Mouse (Mus musculus): ENCODE measurements at regions not wholly inside any gene's neighbourhood (a gene's known extent, or its start where the extent isn't known, plus 50 kb on each side); places are given as distances from the start of the nearest gene placed in this dataset.

GRCm38 (mm10) chr2:170253681-170254440, 106.0 kb upstream of the Zfp217 start:
- no peaks in the 10 kb centered on the region for H3K36me3 ChIP-seq (ENCODE audit: insufficient read depth, low read length)
- 53% methylated on average over 9 of the region's 9 CpGs for WGBS
- no peak for TF ChIP-seq CTCF (IDR thresholded peaks at IDR 0.05)
- no peak for TF ChIP-seq EP300 (IDR thresholded peaks at IDR 0.05)
- H3K27ac ChIP-seq (ENCODE audit: low read length): no peak overlapping the region
- ATAC-seq (no peak), DNase-seq (ENCODE audit: low spot score) (no peak)
- no peak overlapping the region for H3K4me2 ChIP-seq (replicated peaks; ENCODE audit: low read depth, low read length)
- H3K4me3 ChIP-seq (ENCODE audit: low read depth, low read length): no peak overlapping the region
- H3K9me3 ChIP-seq (ENCODE audit: low read length): no peaks in the 10 kb centered on the region
- no peak overlapping the region for H3K9ac ChIP-seq (replicated peaks; ENCODE audit: low read depth)
- no peaks in the 10 kb centered on the region for H3K27me3 ChIP-seq (replicated peaks; ENCODE audit: insufficient read depth, low read length)
- H3K4me1 ChIP-seq (ENCODE audit: insufficient read depth, low read depth, low read length): no peaks in the 10 kb centered on the region

- no peak overlapping the region for H3K4me3 ChIP-seq (ENCODE audit: low read depth, low read length)
- no peaks in the 10 kb centered on the region for H3K27me3 ChIP-seq (replicated peaks; ENCODE audit: insufficient read depth, low read length)
- ATAC-seq (peak; percentile 37; the same call in 1 of the 2 replicates), DNase-seq (ENCODE audit: low spot score) (peak; percentile 77)
- no peak for TF ChIP-seq EP300 (IDR thresholded peaks at IDR 0.05)
- H3K27ac ChIP-seq (ENCODE audit: low read length): no peak overlapping the region
- no peaks in the 10 kb centered on the region for H3K9me3 ChIP-seq (ENCODE audit: low read length)
- H3K9ac ChIP-seq (replicated peaks; ENCODE audit: low read depth): no peak overlapping the region
- WGBS: 59% methylated on average over 14 of the region's 14 CpGs
- no peaks in the 10 kb centered on the region for H3K4me1 ChIP-seq (ENCODE audit: insufficient read depth, low read depth, low read length)
- H3K4me2 ChIP-seq (replicated peaks; ENCODE audit: low read depth, low read length): no peak overlapping the region
- no peaks in the 10 kb centered on the region for H3K36me3 ChIP-seq (ENCODE audit: insufficient read depth, low read length)
These were observed 104.5 kb upstream of the Zfp217 start for GRCm38 (mm10) chr2:170252255-170253034.

GRCm38 (mm10) chr2:170250680-170251079, 102.8 kb upstream of the Zfp217 start:
- TF ChIP-seq CTCF (IDR thresholded peaks at IDR 0.05) (peak; percentile 30), EP300 (IDR thresholded peaks at IDR 0.05) (no peak)
- no peaks in the 10 kb centered on the region for H3K27me3 ChIP-seq (replicated peaks; ENCODE audit: insufficient read depth, low read length)
- H3K9me3 ChIP-seq (ENCODE audit: low read length): no peaks in the 10 kb centered on the region
- H3K4me1 ChIP-seq (ENCODE audit: insufficient read depth, low read depth, low read length): no peaks in the 10 kb centered on the region
- DNase-seq (ENCODE audit: low spot score) (no peak), ATAC-seq (no peak)
- WGBS: 91% methylated on average over 2 of the region's 2 CpGs
- H3K4me3 ChIP-seq (ENCODE audit: low read depth, low read length): no peak overlapping the region
- no peak overlapping the region for H3K4me2 ChIP-seq (replicated peaks; ENCODE audit: low read depth, low read length)
- H3K9ac ChIP-seq (replicated peaks; ENCODE audit: low read depth): no peak overlapping the region
- H3K36me3 ChIP-seq (ENCODE audit: insufficient read depth, low read length): no peaks in the 10 kb centered on the region
- H3K27ac ChIP-seq (ENCODE audit: low read length): no peak overlapping the region

- H3K4me1 ChIP-seq (ENCODE audit: insufficient read depth, low read depth, low read length): no peaks in the 10 kb centered on the region
- no peak for TF ChIP-seq EP300 (IDR thresholded peaks at IDR 0.05)
- peak; percentile 12; the same call in 1 of the 2 replicates for TF ChIP-seq CTCF (IDR thresholded peaks at IDR 0.05)
- ATAC-seq: peak; percentile 67
- no peaks in the 10 kb centered on the region for H3K27me3 ChIP-seq (replicated peaks; ENCODE audit: insufficient read depth, low read length)
- H3K27ac ChIP-seq (ENCODE audit: low read length): no peak overlapping the region
- H3K9ac ChIP-seq (replicated peaks; ENCODE audit: low read depth): no peak overlapping the region
- no peaks in the 10 kb centered on the region for H3K9me3 ChIP-seq (ENCODE audit: low read length)
- peak; percentile 69 for DNase-seq (ENCODE audit: low spot score)
- H3K4me2 ChIP-seq (replicated peaks; ENCODE audit: low read depth, low read length): no peak overlapping the region
- no peaks in the 10 kb centered on the region for H3K36me3 ChIP-seq (ENCODE audit: insufficient read depth, low read length)
- H3K4me3 ChIP-seq (ENCODE audit: low read depth, low read length): no peak overlapping the region
- WGBS: 43% methylated on average over 11 of the region's 11 CpGs
These were observed 100.0 kb upstream of the Zfp217 start for GRCm38 (mm10) chr2:170247702-170248445.

- TF ChIP-seq EP300 (IDR thresholded peaks at IDR 0.05): no peak
- no peak for TF ChIP-seq CTCF (IDR thresholded peaks at IDR 0.05)
- H3K27ac ChIP-seq (ENCODE audit: low read length): no peak overlapping the region
- H3K4me3 ChIP-seq (ENCODE audit: low read depth, low read length): no peak overlapping the region
- DNase-seq (ENCODE audit: low spot score) (no peak), ATAC-seq (no peak)
- no peak overlapping the region for H3K9ac ChIP-seq (replicated peaks; ENCODE audit: low read depth)
- no peak overlapping the region for H3K4me2 ChIP-seq (replicated peaks; ENCODE audit: low read depth, low read length)
- no peaks in the 10 kb centered on the region for H3K36me3 ChIP-seq (ENCODE audit: insufficient read depth, low read length)
- no peaks in the 10 kb centered on the region for H3K27me3 ChIP-seq (replicated peaks; ENCODE audit: insufficient read depth, low read length)
- 53% methylated on average over 12 of the region's 12 CpGs for WGBS
- H3K4me1 ChIP-seq (ENCODE audit: insufficient read depth, low read depth, low read length): no peaks in the 10 kb centered on the region
- no peaks in the 10 kb centered on the region for H3K9me3 ChIP-seq (ENCODE audit: low read length)
These were observed 97.9 kb upstream of the Zfp217 start for GRCm38 (mm10) chr2:170245637-170246341.
